Mouse (Mus musculus) limb, embryonic 14.5 days (tissue): ENCODE results near the gene Gm17617. TPM values are rescaled to one million over a fixed set of nuclear protein-coding genes. Genes with fewer than 3 reads are reported as not detected.

Source experiments
- ATAC-seq: fragments of 200-750 bp; cut with Nextera tagmentation; 2 replicates; pipeline ENCODE4 v1.8.0; 2017; ENCODE audit warnings: low read depth, moderate number of reproducible peaks, moderate TSS enrichment; ENCODE audit not compliant: low FRiP score
- DNase-seq: peaks from one replicate; pipeline ENCODE4 v3.0.0-alpha.2; 2015; ENCODE audit warnings: low spot score
- H3K27ac ChIP-seq: fragments of 300-500 bp; sonication (generic); replicated peaks from 2 replicates; pipeline ENCODE4 v1.5.1; 2014; ENCODE audit warnings: low read depth, mild to moderate bottlenecking, low read length, moderate library complexity, mixed read lengths
- H3K27me3 ChIP-seq: fragments of 300-500 bp; sonication (generic); 2 replicates; pipeline ENCODE4 v1.6.1; 2014; ENCODE audit warnings: low read length, mixed read lengths; ENCODE audit not compliant: control insufficient read depth, insufficient read depth
- H3K36me3 ChIP-seq: fragments of 300-500 bp; sonication (generic); 2 replicates; pipeline ENCODE4 v1.6.1; 2014; ENCODE audit warnings: mild to moderate bottlenecking, low read length, moderate library complexity, mixed read lengths; ENCODE audit not compliant: control insufficient read depth, insufficient read depth
- H3K4me1 ChIP-seq: fragments of 300-500 bp; sonication (generic); 2 replicates; pipeline ENCODE4 v1.6.1; 2014; ENCODE audit warnings: antibody characterized with exemption, low read length, mixed read lengths; ENCODE audit not compliant: control insufficient read depth, insufficient read depth
- H3K4me2 ChIP-seq: fragments of 300-500 bp; sonication (generic); replicated peaks from 2 replicates; pipeline ENCODE4 v1.6.1; 2014; ENCODE audit warnings: low read depth, mild to moderate bottlenecking, low read length, moderate library complexity; ENCODE audit not compliant: severe bottlenecking
- H3K4me3 ChIP-seq: fragments of 300-500 bp; sonication (generic); replicated peaks from 2 replicates; pipeline ENCODE4 v1.5.1; 2014; ENCODE audit warnings: low read length
- H3K9ac ChIP-seq: fragments of 300-500 bp; sonication (generic); 2 replicates; pipeline ENCODE4 v1.6.1; 2014; ENCODE audit warnings: mild to moderate bottlenecking, low read depth, low read length, moderate library complexity; ENCODE audit not compliant: severe bottlenecking
- H3K9me3 ChIP-seq: fragments of 300-500 bp; sonication (generic); 2 replicates; pipeline ENCODE4 v1.6.1; 2016; ENCODE audit warnings: low read length; ENCODE audit not compliant: control insufficient read depth
- POLR2A ChIP-seq: fragments of 200-500 bp; IDR thresholded peaks from 2 replicates; pipeline ENCODE4 v1.8.0; 2012; ENCODE audit warnings: inconsistent platforms, mild to moderate bottlenecking, moderate library complexity, borderline replicate concordance; ENCODE audit not compliant: insufficient read depth, insufficient read length; ENCODE audit errors: extremely low read depth
- WGBS: fragments of 180-500 bp; shearing (Covaris S2); extraction: QIAGEN DNeasy Blood & Tissue Kit; methylation state at CpG from one replicate; pipeline ENCODE4 v1.1.7; 2014; 5-methylcytosine and 5-hydroxymethylcytosine counted together
- polyA plus RNA-seq, 2 experiments: library from polyadenylated mRNA; depleted of rRNA in 1 of 2; stranded (reverse) in 1 of 2; unstranded in 1 of 2; fragments of >200 nt; fragmentation: Nextera tagmentation in 1 of 2; extraction: Ambion mirVana in 1 of 2; gene quantifications; 2 replicates each; pipeline versions ENCODE4 v1.2.1 to v1.2.3; 2012 to 2014

The Gm17617 gene
- polyA plus RNA-seq, 2 experiments, result not detected

DNA sequence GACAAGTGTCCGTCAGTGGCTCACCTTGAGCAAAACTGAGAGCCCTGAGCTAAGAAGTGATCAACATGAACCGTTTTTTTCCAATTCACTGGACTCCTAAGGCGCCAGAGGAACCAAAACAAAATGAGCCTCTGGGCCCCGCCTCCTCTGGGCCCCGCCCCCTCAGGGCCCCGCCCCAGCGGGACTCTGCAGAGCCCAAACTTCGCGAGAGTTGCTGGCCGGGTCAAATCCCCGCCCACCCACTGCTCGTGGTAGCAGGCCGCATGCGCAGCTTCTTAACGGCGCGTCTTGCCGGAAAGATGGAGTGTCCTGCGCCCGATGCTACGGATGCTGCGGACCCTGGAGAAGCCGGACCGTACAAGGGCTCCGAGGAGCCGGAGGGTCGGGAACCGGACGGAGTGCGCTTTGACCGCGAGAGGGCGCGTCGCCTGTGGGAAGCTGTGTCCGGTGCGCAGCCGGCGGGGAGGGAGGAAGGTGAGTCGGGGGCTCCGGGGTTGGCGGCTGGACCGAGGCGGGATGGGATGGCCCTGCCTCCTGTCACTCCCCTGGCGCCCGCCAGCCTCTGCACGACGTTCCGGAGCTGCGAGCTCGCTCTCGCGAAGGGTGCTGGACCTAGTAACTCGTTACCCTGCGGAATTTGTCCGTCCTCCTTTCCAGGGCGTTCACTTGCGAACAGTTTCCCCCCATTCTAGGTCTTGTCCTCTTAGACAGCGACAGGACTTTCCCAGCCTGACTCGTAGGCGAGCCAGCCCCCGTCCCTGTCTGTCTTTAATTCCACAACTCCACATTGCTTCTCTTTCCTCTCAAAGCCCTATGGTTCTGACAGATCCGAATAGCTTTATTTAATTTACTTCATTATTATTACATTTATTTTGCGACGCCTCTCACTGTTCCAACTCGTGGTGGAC lies 28.0 kb downstream of the Gm17617 start, which contains the start of gene Zfp346:
TSS of gene Zfp346 (plus strand) at position 267 of the 908 bp plus-strand sequence.
- H3K4me1 ChIP-seq, result peaks cover 8% of the 10 kb centered on the region
- ATAC-seq (peak; percentile 94), DNase-seq (peak; percentile 98)
- H3K27ac ChIP-seq, result peak within 1 kb of the TSS; percentile 30
- under 1% methylated on average over 65 of the region's 66 CpGs for WGBS
- H3K4me2 ChIP-seq, result peak within 1 kb of the TSS; percentile 89
- H3K27me3 ChIP-seq, result no peaks in the 10 kb centered on the region
- peaks cover 17% of the 10 kb centered on the region; the same call in 1 of the 2 replicates for H3K36me3 ChIP-seq
- H3K4me3 ChIP-seq, result peak within 1 kb of the TSS; percentile 68
- peak within 1 kb of the TSS; percentile 74 for H3K9ac ChIP-seq
- H3K9me3 ChIP-seq, result no peaks in the 10 kb centered on the region
- TF ChIP-seq POLR2A, result peak; percentile 76; the same call in 1 of the 2 replicates

DNA sequence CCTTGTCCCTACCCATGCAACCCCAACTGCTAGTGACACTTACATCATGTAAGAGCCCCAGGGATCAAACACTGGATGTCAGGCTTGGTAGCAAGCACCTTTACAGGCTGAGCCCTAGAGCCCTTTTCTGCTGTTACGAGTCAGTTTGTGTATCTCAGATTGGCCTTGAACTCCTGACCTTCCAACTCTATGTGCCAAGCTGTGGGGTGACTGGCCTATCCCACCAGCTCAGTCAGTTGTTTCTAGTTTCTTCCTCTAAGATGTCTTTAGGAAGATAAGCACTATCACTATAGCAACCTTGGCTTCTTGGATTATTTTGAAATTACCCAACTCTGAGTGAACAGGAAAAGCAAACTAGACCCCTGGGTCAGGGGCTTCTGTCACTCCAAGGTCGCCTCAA lies 30.0 kb downstream of the Gm17617 start:
- ATAC-seq (no peak), DNase-seq (no peak)
- no peak for TF ChIP-seq POLR2A
- Histone ChIP-seq H3K4me3 (no peak overlapping the region), H3K27me3 (no peaks in the 10 kb centered on the region), H3K4me2 (no peak overlapping the region), H3K36me3 (peaks cover 9% of the 10 kb centered on the region; the same call in 1 of the 2 replicates), H3K9ac (no peak overlapping the region), H3K9me3 (no peaks in the 10 kb centered on the region), H3K4me1 (peaks cover 15% of the 10 kb centered on the region), H3K27ac (no peak overlapping the region)
- WGBS, result 60% methylated on average over 2 of the region's 2 CpGs

DNA sequence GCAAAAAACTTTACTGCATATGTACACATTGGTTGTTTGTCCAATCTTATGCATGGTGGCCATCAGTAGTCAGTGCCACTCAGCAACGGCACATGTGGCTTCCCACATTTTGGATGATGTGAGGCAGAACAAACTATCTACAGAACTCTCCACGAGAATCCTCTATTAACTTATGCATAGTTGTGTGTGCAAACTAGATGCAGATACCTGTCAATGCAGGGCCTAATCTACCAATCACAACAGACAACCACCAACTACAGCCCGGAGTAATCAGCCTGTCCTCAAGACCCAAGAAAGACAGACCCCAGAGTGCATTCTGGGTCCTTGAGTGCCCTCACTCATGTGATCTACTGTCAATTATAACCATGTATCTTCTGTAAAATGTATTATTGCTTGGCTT lies 31.0 kb downstream of the Gm17617 start:
- H3K36me3 ChIP-seq, result no peaks in the 10 kb centered on the region
- no peak for TF ChIP-seq POLR2A
- DNase-seq, result no peak
- ATAC-seq, result no peak
- no peaks in the 10 kb centered on the region for H3K9me3 ChIP-seq
- no peak overlapping the region for H3K27ac ChIP-seq
- H3K4me3 ChIP-seq, result no peak overlapping the region
- WGBS, result 98% methylated on average over 3 of the region's 3 CpGs
- peaks cover 15% of the 10 kb centered on the region for H3K4me1 ChIP-seq
- H3K4me2 ChIP-seq, result no peak overlapping the region
- H3K27me3 ChIP-seq, result no peaks in the 10 kb centered on the region
- H3K9ac ChIP-seq, result no peak overlapping the region

DNA sequence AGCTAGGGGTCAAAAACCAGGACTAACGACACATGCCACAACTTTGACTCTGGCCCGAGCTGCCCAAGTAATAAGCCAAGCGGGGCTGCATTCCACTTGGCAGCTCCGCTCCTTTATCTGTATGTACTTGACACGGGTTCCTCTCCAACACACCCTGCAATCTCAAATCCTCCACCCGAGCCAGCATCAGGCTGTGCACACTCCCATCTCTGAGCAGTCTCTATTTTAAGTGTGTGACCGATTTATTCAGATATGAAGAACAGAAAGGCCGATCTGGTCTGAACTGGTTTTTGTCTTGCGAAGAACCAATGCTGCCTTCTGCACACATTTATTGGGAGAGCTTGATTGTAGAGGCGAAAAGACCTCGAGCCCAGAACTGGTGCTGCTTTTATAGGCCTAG lies 31.7 kb downstream of the Gm17617 start:
- DNase-seq, result no peak

DNA sequence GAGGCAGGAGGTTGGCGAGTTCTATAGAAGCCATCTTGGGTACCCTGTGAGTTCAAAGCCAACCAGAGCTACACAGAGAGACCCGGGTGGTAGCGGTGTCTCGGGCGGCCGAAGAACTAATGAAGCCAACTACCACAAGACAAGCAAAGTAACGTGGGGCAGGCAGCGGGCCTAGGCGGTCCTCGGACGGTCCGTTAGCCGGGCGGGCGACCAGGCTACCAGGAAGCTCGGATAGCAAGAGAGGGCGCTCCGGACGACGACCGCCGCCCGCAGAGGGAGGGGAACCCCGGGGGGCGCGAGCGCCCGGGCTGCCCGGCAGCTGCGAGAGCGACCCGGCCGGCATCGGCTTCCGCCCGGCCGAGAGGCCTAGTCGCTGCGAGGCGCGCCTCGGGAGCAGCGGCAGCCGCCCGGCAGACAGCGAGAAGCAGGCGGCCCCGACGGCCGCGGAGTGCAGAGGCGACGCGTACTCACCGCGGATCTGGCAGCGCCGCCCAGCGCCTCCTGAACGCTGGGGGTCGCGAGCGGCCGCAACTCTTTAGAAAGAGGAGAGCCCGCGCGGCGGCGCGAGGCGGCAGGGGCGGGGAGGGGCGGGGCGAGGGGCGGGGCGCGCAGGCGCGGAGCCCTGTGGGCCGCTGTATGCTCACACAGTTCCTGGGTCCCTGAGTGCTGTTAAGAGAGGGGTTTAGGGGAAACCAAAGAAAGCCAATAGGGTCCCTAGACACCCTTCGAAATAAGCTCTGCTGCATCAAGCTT lies 33.4 kb downstream of the Gm17617 start, which contains the start of gene Uimc1:
TSS of gene Uimc1 (minus strand) at position 575 of the 753 bp plus-strand sequence.
- WGBS, result under 1% methylated on average over 39 of the region's 81 CpGs
- peak within 1 kb of the TSS; percentile 71 for H3K4me2 ChIP-seq
- no peaks in the 10 kb centered on the region for H3K36me3 ChIP-seq
- peak within 1 kb of the TSS; percentile 90 for H3K9ac ChIP-seq
- peak; percentile 71; the same call in 1 of the 2 replicates for TF ChIP-seq POLR2A
- no peaks in the 10 kb centered on the region for H3K27me3 ChIP-seq
- no peaks in the 10 kb centered on the region for H3K9me3 ChIP-seq
- H3K27ac ChIP-seq, result peak within 1 kb of the TSS; percentile 88
- peak within 1 kb of the TSS; percentile 80 for H3K4me3 ChIP-seq
- DNase-seq (peak; percentile 92), ATAC-seq (peak; percentile 92)
- H3K4me1 ChIP-seq, result peaks cover 7% of the 10 kb centered on the region

More for the DNA sequence above, 31.7 kb downstream of the Gm17617 start:
- 96% methylated on average over 11 of the region's 11 CpGs for WGBS
- Histone ChIP-seq H3K9me3 (no peaks in the 10 kb centered on the region), H3K4me2 (no peak overlapping the region), H3K9ac (no peak overlapping the region), H3K36me3 (no peaks in the 10 kb centered on the region), H3K4me3 (no peak overlapping the region), H3K27ac (no peak overlapping the region), H3K4me1 (peaks cover 15% of the 10 kb centered on the region), H3K27me3 (no peaks in the 10 kb centered on the region)
- ATAC-seq, result no peak
- TF ChIP-seq POLR2A, result no peak
